Mouse (Mus musculus) CH12.LX (cell line): ENCODE measurements around the gene Kin. TPM values are rescaled to one million over a fixed set of nuclear protein-coding genes. Genes with fewer than 3 reads are reported as not detected.

Experiments used
- DNase-seq: peaks from one replicate; pipeline ENCODE4 v3.0.0-alpha.2; 2013; ENCODE audit errors: extremely low read depth
- H3K27ac ChIP-seq: 2 replicates; pipeline ENCODE4 v1.5.1; 2012; ENCODE audit warnings: low read depth, mild to moderate bottlenecking, control low read depth, moderate library complexity; ENCODE audit not compliant: insufficient read depth
- H3K27me3 ChIP-seq: replicated peaks from 2 replicates; pipeline ENCODE3; 2012; ENCODE audit warnings: inconsistent platforms
- H3K36me3 ChIP-seq, 2 experiments: replicated peaks in 1 of 2; 2 replicates each; pipeline versions ENCODE3 to v1.6.1; 2012; ENCODE audit warnings: inconsistent platforms in 1 of 2, low read length in 1 of 2, mild to moderate bottlenecking in 1 of 2, mixed read lengths in 1 of 2, moderate library complexity in 1 of 2; ENCODE audit not compliant: control insufficient read depth in 1 of 2, insufficient read depth in 1 of 2
- H3K4me1 ChIP-seq, 2 experiments: 2 replicates each; pipeline ENCODE4 v1.6.1; 2012; ENCODE audit warnings: inconsistent platforms in 1 of 2, moderate library complexity in 1 of 2; ENCODE audit not compliant: insufficient read depth in 2 of 2, control insufficient read depth in 1 of 2
- H3K4me2 ChIP-seq: 2 replicates; pipeline ENCODE4 v1.6.1; 2012; ENCODE audit warnings: low read depth, mild to moderate bottlenecking, control low read depth; ENCODE audit not compliant: poor library complexity, insufficient read depth, severe bottlenecking
- H3K4me3 ChIP-seq, 3 experiments: fragments of 150-350 bp in 1 of 3; sonication (generic) in 1 of 3; replicated peaks in 1 of 3; 2 replicates each; pipeline versions ENCODE3 to v1.5.1; 2011 to 2012; ENCODE audit warnings: low read depth in 2 of 3, low read length in 2 of 3, mild to moderate bottlenecking in 2 of 3, moderate library complexity in 2 of 3, control low read depth in 1 of 3, improper control_type of control experiment in 1 of 3, inconsistent platforms in 1 of 3, mixed read lengths in 1 of 3; ENCODE audit not compliant: poor library complexity in 1 of 3
- H3K79me2 ChIP-seq: replicated peaks from 2 replicates; pipeline ENCODE4 v1.6.1; 2012; ENCODE audit warnings: mild to moderate bottlenecking, moderate library complexity; ENCODE audit not compliant: control insufficient read depth, poor library complexity, insufficient read depth, severe bottlenecking; ENCODE audit errors: extremely low read depth
- H3K9ac ChIP-seq: 2 replicates; pipeline ENCODE4 v1.6.1; 2012; ENCODE audit warnings: low read depth, mild to moderate bottlenecking, control low read depth, moderate library complexity; ENCODE audit not compliant: insufficient read depth
- H3K9me3 ChIP-seq: replicated peaks from 2 replicates; pipeline ENCODE3; 2012; ENCODE audit warnings: low read length, inconsistent platforms, mixed read lengths
- BHLHE40 ChIP-seq: IDR thresholded peaks from 2 replicates; pipeline ENCODE4 v1.6.1; 2011; ENCODE audit warnings: mild to moderate bottlenecking, low read depth, low read length, improper control_type of control experiment
- CHD1 ChIP-seq: IDR thresholded peaks from 2 replicates; pipeline ENCODE4 v1.6.1; 2012; ENCODE audit warnings: low read depth, low read length, improper control_type of control experiment, inconsistent platforms
- CHD2 ChIP-seq: IDR thresholded peaks from 2 replicates; pipeline ENCODE4 v1.6.1; 2011; ENCODE audit warnings: low read length, improper control_type of control experiment
- CTCF ChIP-seq, 2 experiments: IDR thresholded peaks in 1 of 2; conservative IDR thresholded peaks in 1 of 2; 2 replicates each; pipeline ENCODE4 v1.5.1; 2011 to 2012; ENCODE audit warnings: low read depth in 2 of 2, low read length in 2 of 2, improper control_type of control experiment in 1 of 2, inconsistent platforms in 1 of 2, mild to moderate bottlenecking in 1 of 2, moderate library complexity in 1 of 2
- EP300 ChIP-seq: IDR thresholded peaks from 2 replicates; pipeline ENCODE4 v1.6.1; 2011; ENCODE audit warnings: low read length, improper control_type of control experiment
- ETS1 ChIP-seq: conservative IDR thresholded peaks from 2 replicates; pipeline ENCODE4 v1.6.1; 2012; ENCODE audit warnings: low read depth, mild to moderate bottlenecking, inconsistent platforms, low read length, improper control_type of control experiment, moderate library complexity
- IRF4 ChIP-seq: IDR thresholded peaks from 2 replicates; pipeline ENCODE4 v1.6.1; 2014; ENCODE audit warnings: low read depth, mild to moderate bottlenecking, inconsistent platforms, low read length, improper control_type of control experiment
- JUN ChIP-seq: IDR thresholded peaks from 2 replicates; pipeline ENCODE4 v1.6.1; 2011; ENCODE audit warnings: low read depth, mild to moderate bottlenecking, low read length, improper control_type of control experiment, moderate library complexity; ENCODE audit not compliant: insufficient read depth
- MAFK ChIP-seq: IDR thresholded peaks from 2 replicates; pipeline ENCODE4 v1.6.1; 2011; ENCODE audit warnings: low read length, improper control_type of control experiment; ENCODE audit not compliant: insufficient replicate concordance
- MAX ChIP-seq: IDR thresholded peaks from 2 replicates; pipeline ENCODE4 v1.6.1; 2011; ENCODE audit warnings: low read length, improper control_type of control experiment
- MAZ ChIP-seq: IDR thresholded peaks from 2 replicates; pipeline ENCODE4 v1.6.1; 2012; ENCODE audit warnings: low read depth, mild to moderate bottlenecking, inconsistent platforms, low read length, improper control_type of control experiment, moderate library complexity
- MEF2A ChIP-seq: IDR thresholded peaks from 2 replicates; pipeline ENCODE4 v1.6.1; 2014; ENCODE audit warnings: low read depth, mild to moderate bottlenecking, inconsistent platforms, low read length, improper control_type of control experiment, borderline replicate concordance
- MXI1 ChIP-seq: IDR thresholded peaks from 2 replicates; pipeline ENCODE4 v1.6.1; 2011; ENCODE audit warnings: mild to moderate bottlenecking, low read depth, low read length, improper control_type of control experiment
- MYC ChIP-seq: IDR thresholded peaks from 2 replicates; pipeline ENCODE4 v1.6.1; 2011; ENCODE audit warnings: low read depth, mild to moderate bottlenecking, improper control_type of control experiment, low read length
- NELFE ChIP-seq: IDR thresholded peaks from 2 replicates; pipeline ENCODE4 v1.6.1; 2011; ENCODE audit warnings: low read depth, low read length, improper control_type of control experiment
- NRF1 ChIP-seq: IDR thresholded peaks from 2 replicates; pipeline ENCODE4 v1.6.1; 2014; ENCODE audit warnings: low read depth, mild to moderate bottlenecking, inconsistent platforms, low read length, improper control_type of control experiment, moderate library complexity
- PAX5 ChIP-seq: IDR thresholded peaks from 2 replicates; pipeline ENCODE4 v1.6.1; 2012; ENCODE audit warnings: low read length, inconsistent platforms, mixed read lengths
- POLR2A ChIP-seq: IDR thresholded peaks from 2 replicates; pipeline ENCODE4 v1.6.1; 2011; ENCODE audit warnings: low read depth, mild to moderate bottlenecking, improper control_type of control experiment, low read length
- POLR2AphosphoS2 ChIP-seq: IDR thresholded peaks from 2 replicates; pipeline ENCODE4 v1.6.1; 2011; ENCODE audit warnings: low read depth, low read length, improper control_type of control experiment
- RAD21 ChIP-seq: IDR thresholded peaks from 2 replicates; pipeline ENCODE4 v1.6.1; 2011; ENCODE audit warnings: low read depth, mild to moderate bottlenecking, low read length, improper control_type of control experiment, moderate library complexity
- SIN3A ChIP-seq: IDR thresholded peaks from 2 replicates; pipeline ENCODE4 v1.6.1; 2012; ENCODE audit warnings: low read length, improper control_type of control experiment, inconsistent platforms
- SMC3 ChIP-seq: IDR thresholded peaks from 2 replicates; pipeline ENCODE4 v1.6.1; 2011; ENCODE audit warnings: low read depth, low read length, improper control_type of control experiment
- TCF12 ChIP-seq: IDR thresholded peaks from 2 replicates; pipeline ENCODE4 v1.6.1; 2014; ENCODE audit warnings: low read depth, mild to moderate bottlenecking, inconsistent platforms, low read length, improper control_type of control experiment
- UBTF ChIP-seq: IDR thresholded peaks from 2 replicates; pipeline ENCODE4 v1.6.1; 2012; ENCODE audit warnings: low read depth, mild to moderate bottlenecking, inconsistent platforms, low read length, improper control_type of control experiment, moderate library complexity
- USF1 ChIP-seq: IDR thresholded peaks from 2 replicates; pipeline ENCODE4 v1.6.1; 2014; ENCODE audit warnings: low read depth, mild to moderate bottlenecking, inconsistent platforms, low read length, improper control_type of control experiment
- USF2 ChIP-seq: conservative IDR thresholded peaks from 2 replicates; pipeline ENCODE4 v1.6.1; 2011; ENCODE audit warnings: low read depth, low read length, improper control_type of control experiment
- ZKSCAN1 ChIP-seq: IDR thresholded peaks from 2 replicates; pipeline ENCODE4 v1.6.1; 2012; ENCODE audit warnings: low read depth, inconsistent platforms, low read length, improper control_type of control experiment, borderline replicate concordance
- ZMIZ1 ChIP-seq: IDR thresholded peaks from 2 replicates; pipeline ENCODE4 v1.6.1; 2012; ENCODE audit warnings: low read depth, mild to moderate bottlenecking, inconsistent platforms, low read length, improper control_type of control experiment
- ZNF384 ChIP-seq: IDR thresholded peaks from 2 replicates; pipeline ENCODE4 v1.6.1; 2012; ENCODE audit warnings: low read depth, low read length, improper control_type of control experiment, inconsistent platforms
- dilution Hi-C: fragments of 300-500 bp; cut with MboI; formaldehyde crosslinking; loops from 2 replicates; pipeline ENCODE4 v1.14.3; 2020; ENCODE audit warnings: low sequenced_read_pairs; ENCODE audit not compliant: extremely low pct_unique_long_range_greater_than_20kb, extremely low pct_ligation_motif_present
- in situ Hi-C: fragments of 300-500 bp; cut with MboI; formaldehyde crosslinking; loops from 3 replicates; pipeline ENCODE4 v1.14.3; 2019; ENCODE audit warnings: low sequenced_read_pairs, low pct_ligation_motif_present, low pct_unique_long_range_greater_than_20kb, mixed read lengths
- polyA plus RNA-seq: library from polyadenylated mRNA; unstranded; fragments of >175 nt; gene quantifications from 2 replicates; pipeline ENCODE4 v1.2.1, GENCODE M21; 2012; ENCODE audit warnings: low read depth; ENCODE audit not compliant: insufficient read length
- total RNA-seq, 2 experiments: library from RNA; depleted of rRNA; stranded (reverse); fragments of 300-350 nt in 1 of 2; fragments of >200 nt in 1 of 2; gene quantifications; 2 replicates each; pipeline ENCODE4 v1.2.3; 2012 to 2014

Kin gene
- total and polyA plus RNA-seq, 3 experiments = 23.0 to 44.7 (median 31.5) TPM

GRCm38 (mm10) chr2:10128571-10128970 lies 48.2 kb downstream of the Kin start:
- no peak for DNase-seq
- TF ChIP-seq UBTF (no peak), ZMIZ1 (no peak), IRF4 (no peak), MEF2A (no peak), NRF1 (no peak), MAZ (no peak), CHD1 (no peak), TCF12 (no peak), BHLHE40 (no peak), ETS1 (no peak), MXI1 (no peak), USF2 (no peak), MYC (no peak), NELFE (no peak), CHD2 (no peak), RAD21 (no peak), SMC3 (no peak), EP300 (no peak), MAFK (no peak), MAX (no peak)
- no peaks in the 10 kb centered on the region for H3K9me3 ChIP-seq
- H3K4me1 ChIP-seq = no peaks in the 10 kb centered on the region
- dilution Hi-C loops = no loop called here
- no peak overlapping the region for H3K4me3 ChIP-seq
- in situ Hi-C loops = no loop called here
- H3K36me3 ChIP-seq = no peaks in the 10 kb centered on the region
- no peaks in the 10 kb centered on the region for H3K79me2 ChIP-seq
- H3K9ac ChIP-seq = no peak overlapping the region
- no peaks in the 10 kb centered on the region for H3K27me3 ChIP-seq
- H3K4me2 ChIP-seq = no peak overlapping the region
- no peak overlapping the region for H3K27ac ChIP-seq

DNA sequence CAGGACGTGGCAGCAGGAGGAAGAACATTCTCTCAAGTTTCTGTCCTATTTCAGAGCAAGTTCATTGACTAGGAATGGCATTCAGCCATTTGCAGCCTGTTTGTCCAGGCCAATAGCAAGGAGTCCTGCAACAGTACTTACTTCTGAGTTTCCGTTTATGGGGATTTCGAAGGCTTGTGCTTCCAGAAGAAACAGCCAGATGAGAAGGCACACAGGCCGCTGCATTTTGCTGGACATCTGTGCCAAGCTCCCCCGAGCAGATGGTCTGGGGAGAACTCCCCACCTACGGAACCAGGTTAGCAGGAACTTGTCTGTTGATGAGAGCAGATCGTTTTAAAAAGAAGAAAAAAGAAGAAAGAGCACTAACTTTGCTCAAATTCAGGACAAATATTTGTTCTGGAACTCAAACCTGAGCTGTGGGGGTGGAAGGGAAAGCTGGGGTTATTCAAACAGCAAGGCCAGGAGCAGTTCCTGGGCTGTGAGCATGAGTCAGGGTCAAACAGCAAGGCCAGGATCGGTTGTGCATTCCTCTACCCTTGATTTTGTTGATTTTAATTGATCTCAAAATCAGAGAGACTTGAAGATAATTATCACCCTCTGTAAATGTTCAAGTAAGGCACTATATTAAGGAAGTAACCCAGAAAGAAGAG lies 50.1 kb downstream of the Kin start:
- dilution Hi-C loops = no loop called here
- Histone ChIP-seq H3K36me3 (no peaks in the 10 kb centered on the region), H3K9ac (no peak overlapping the region), H3K4me1 (no peaks in the 10 kb centered on the region), H3K4me2 (no peak overlapping the region), H3K79me2 (no peaks in the 10 kb centered on the region), H3K9me3 (no peaks in the 10 kb centered on the region), H3K27me3 (no peaks in the 10 kb centered on the region), H3K27ac (no peak overlapping the region), H3K4me3 (no peak overlapping the region)
- DNase-seq = no peak
- TF ChIP-seq USF1 (no peak), MEF2A (no peak), ZKSCAN1 (no peak), CTCF (conservative IDR thresholded peaks at IDR 0.05 in 1 of 2, IDR thresholded peaks at IDR 0.05 in 1 of 2; ENCODE audit: low read depth in 2 of 2, low read length in 2 of 2) (no peak), NELFE (no peak), NRF1 (no peak), PAX5 (no peak), SIN3A (no peak), ZNF384 (no peak), SMC3 (no peak), USF2 (no peak), JUN (no peak), POLR2A (no peak), POLR2AphosphoS2 (no peak), CHD2 (no peak), TCF12 (no peak)
- in situ Hi-C loops = no loop called here
